Mouse (Mus musculus) heart, embryonic 13.5 days (tissue): ENCODE measurements around the gene Syne1. TPM values are rescaled to one million over a fixed set of nuclear protein-coding genes. Genes with fewer than 3 reads are reported as not detected.

Experiments used
- ATAC-seq: fragments of 200-750 bp; cut with Nextera tagmentation; 2 replicates; pipeline ENCODE4 v1.8.0; 2017; ENCODE audit warnings: moderate TSS enrichment; ENCODE audit not compliant: insufficient number of reproducible peaks, low FRiP score, low TSS enrichment; ENCODE audit errors: extremely low read depth
- H3K27ac ChIP-seq: fragments of 300-500 bp; sonication (generic); replicated peaks from 2 replicates; pipeline ENCODE4 v1.5.1; 2015; ENCODE audit warnings: moderate library complexity, mild to moderate bottlenecking, inconsistent platforms
- H3K27me3 ChIP-seq: fragments of 300-500 bp; sonication (generic); replicated peaks from 2 replicates; pipeline ENCODE4 v1.6.1; 2015; ENCODE audit warnings: mild to moderate bottlenecking, inconsistent platforms
- H3K36me3 ChIP-seq: fragments of 300-500 bp; sonication (generic); 2 replicates; pipeline ENCODE4 v1.6.1; 2015; ENCODE audit warnings: mild to moderate bottlenecking, inconsistent platforms
- H3K4me1 ChIP-seq: fragments of 300-500 bp; sonication (generic); 2 replicates; pipeline ENCODE4 v1.6.1; 2015; ENCODE audit warnings: inconsistent platforms
- H3K4me2 ChIP-seq: fragments of 300-500 bp; sonication (generic); 2 replicates; pipeline ENCODE4 v1.6.1; 2015; ENCODE audit warnings: inconsistent platforms, mild to moderate bottlenecking, moderate library complexity
- H3K4me3 ChIP-seq: fragments of 300-500 bp; sonication (generic); 2 replicates; pipeline ENCODE4 v1.5.1; 2015; ENCODE audit warnings: moderate library complexity, mild to moderate bottlenecking, inconsistent platforms
- H3K9ac ChIP-seq: fragments of 300-500 bp; sonication (generic); 2 replicates; pipeline ENCODE4 v1.6.1; 2015; ENCODE audit warnings: inconsistent platforms, mild to moderate bottlenecking, moderate library complexity
- H3K9me3 ChIP-seq: fragments of 300-500 bp; sonication (generic); 2 replicates; pipeline ENCODE4 v1.6.1; 2016; ENCODE audit warnings: inconsistent platforms
- WGBS: fragments of 180-500 bp; shearing (Covaris S2); methylation state at CpG from one replicate; pipeline ENCODE4 v1.1.7; 2015; ENCODE audit warnings: mixed read lengths; 5-methylcytosine and 5-hydroxymethylcytosine counted together
- polyA plus RNA-seq: library from polyadenylated mRNA; unstranded; fragments of >200 nt; fragmentation: Nextera tagmentation; extraction: Ambion mirVana; gene quantifications from 2 replicates; pipeline ENCODE4 v1.2.1, GENCODE M21; 2015

Gene Syne1
- polyA plus RNA-seq, 1 experiment from 2014 or later = 14.6 TPM

- Histone ChIP-seq H3K36me3 (no peaks in the 10 kb centered on the region), H3K4me1 (no peaks in the 10 kb centered on the region), H3K27me3 (no peaks in the 10 kb centered on the region), H3K27ac (no peak overlapping the region), H3K9ac (no peak overlapping the region), H3K4me3 (no peak overlapping the region), H3K9me3 (no peaks in the 10 kb centered on the region), H3K4me2 (no peak overlapping the region)
- ATAC-seq = no peak
- WGBS = 65% methylated on average over 4 of the region's 4 CpGs
These were observed 127.3 kb downstream of the Syne1 start for GRCm38 (mm10) chr10:5423984-5424383.

- no peak for ATAC-seq
- H3K4me3 ChIP-seq = no peak overlapping the region
- H3K9me3 ChIP-seq = no peaks in the 10 kb centered on the region
- H3K4me1 ChIP-seq = no peaks in the 10 kb centered on the region
- H3K27ac ChIP-seq = no peak overlapping the region
- no peak overlapping the region for H3K4me2 ChIP-seq
- whole genome bisulfite sequencing = 74% methylated on average over 3 of the region's 3 CpGs
- no peaks in the 10 kb centered on the region for H3K36me3 ChIP-seq
- H3K27me3 ChIP-seq = no peaks in the 10 kb centered on the region
- H3K9ac ChIP-seq = no peak overlapping the region
These were observed 135.6 kb downstream of the Syne1 start for GRCm38 (mm10) chr10:5415730-5416129.

DNA sequence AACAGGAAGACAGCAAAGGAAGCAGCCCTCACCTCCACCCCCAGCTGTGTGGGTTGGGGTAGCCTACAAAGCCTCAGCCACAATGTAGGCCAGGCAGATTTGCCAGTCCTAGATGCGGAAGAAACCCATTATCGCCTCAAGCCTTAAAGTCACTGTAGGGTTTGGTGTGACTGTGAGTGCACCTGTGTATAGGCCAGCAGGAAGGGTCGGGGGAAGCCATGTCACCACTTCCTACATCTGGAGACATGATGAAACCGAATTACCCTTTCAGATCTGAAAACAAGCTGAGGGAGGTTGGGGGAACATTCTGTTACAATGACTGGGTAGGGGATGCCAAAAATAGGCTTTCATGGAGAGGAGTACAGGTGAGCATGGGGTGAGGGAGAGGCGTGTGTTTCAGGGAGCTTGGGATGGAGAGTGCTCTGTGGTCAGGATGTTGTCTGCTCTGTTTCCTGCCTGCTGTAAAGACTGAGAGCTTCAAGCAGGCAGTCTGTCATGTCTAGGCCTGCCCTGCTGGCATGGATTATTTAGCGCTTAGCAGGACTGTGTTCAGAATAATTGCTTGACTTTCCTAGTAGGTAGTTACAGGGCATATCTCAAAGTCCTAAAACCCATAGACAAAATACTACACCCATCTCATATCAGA is 167.0 kb downstream of the Syne1 start:
- Histone ChIP-seq H3K27me3 (no peaks in the 10 kb centered on the region), H3K4me3 (no peak overlapping the region), H3K4me1 (no peaks in the 10 kb centered on the region), H3K9me3 (no peaks in the 10 kb centered on the region), H3K9ac (no peak overlapping the region), H3K27ac (no peak overlapping the region), H3K4me2 (no peak overlapping the region), H3K36me3 (no peaks in the 10 kb centered on the region)
- 67% methylated on average over 6 of the region's 6 CpGs for WGBS
- ATAC-seq = no peak

- Histone ChIP-seq H3K4me3 (no peak overlapping the region), H3K27ac (no peak overlapping the region), H3K4me2 (no peak overlapping the region), H3K9ac (no peak overlapping the region), H3K9me3 (no peaks in the 10 kb centered on the region), H3K27me3 (no peaks in the 10 kb centered on the region), H3K36me3 (no peaks in the 10 kb centered on the region), H3K4me1 (no peaks in the 10 kb centered on the region)
- 78% methylated on average over 4 of the region's 4 CpGs for WGBS
- ATAC-seq = no peak
These were observed 169.7 kb downstream of the Syne1 start for GRCm38 (mm10) chr10:5381536-5381935.

DNA sequence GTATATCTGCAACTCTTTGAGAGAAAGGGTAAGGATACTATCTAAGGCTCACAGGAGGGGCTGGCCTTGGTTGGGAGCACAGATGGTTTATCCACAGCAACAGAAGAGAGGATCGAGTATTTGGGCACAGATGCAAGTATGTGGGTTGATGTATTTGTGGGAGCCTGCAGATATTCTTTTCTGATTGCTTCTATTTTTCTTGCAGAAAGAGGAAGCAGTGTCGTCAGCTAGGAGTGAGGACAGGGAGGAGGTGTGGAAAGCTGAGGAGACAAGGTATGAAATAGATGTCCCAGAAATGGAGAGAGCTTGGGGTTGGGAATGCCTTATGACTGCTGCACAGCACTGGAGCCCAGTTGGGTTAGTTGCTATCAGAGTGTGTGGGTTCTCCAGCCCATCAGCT is 172.3 kb downstream of the Syne1 start:
- no peaks in the 10 kb centered on the region for H3K4me1 ChIP-seq
- WGBS = 56% methylated on average over 2 of the region's 2 CpGs
- H3K27ac ChIP-seq = no peak overlapping the region
- no peaks in the 10 kb centered on the region for H3K36me3 ChIP-seq
- no peak for ATAC-seq
- no peak overlapping the region for H3K9ac ChIP-seq
- no peak overlapping the region for H3K4me3 ChIP-seq
- H3K27me3 ChIP-seq = no peaks in the 10 kb centered on the region
- no peaks in the 10 kb centered on the region for H3K9me3 ChIP-seq
- H3K4me2 ChIP-seq = no peak overlapping the region

DNA sequence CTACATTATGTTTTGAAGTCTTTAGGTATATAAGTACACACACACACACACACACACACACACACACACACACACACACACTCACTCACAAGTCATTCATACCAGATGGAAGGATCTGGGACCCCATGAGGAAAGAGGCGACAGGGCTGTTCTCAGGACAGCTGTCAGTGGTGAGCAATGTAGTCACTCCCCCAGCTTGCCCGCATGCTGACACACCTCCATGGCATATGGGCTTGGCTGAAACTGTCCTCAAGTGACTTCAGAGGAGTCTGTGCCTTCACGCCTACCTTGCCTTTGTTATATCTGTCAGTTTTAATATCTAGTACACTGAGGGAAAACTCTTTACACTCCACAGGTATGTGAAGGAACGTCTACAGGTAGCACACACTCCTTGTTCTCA is 181.7 kb downstream of the Syne1 start:
- H3K27ac ChIP-seq = no peak overlapping the region
- H3K9ac ChIP-seq = no peak overlapping the region
- H3K36me3 ChIP-seq = no peaks in the 10 kb centered on the region
- H3K9me3 ChIP-seq = no peaks in the 10 kb centered on the region
- no peak overlapping the region for H3K4me2 ChIP-seq
- no peaks in the 10 kb centered on the region for H3K4me1 ChIP-seq
- no peaks in the 10 kb centered on the region for H3K27me3 ChIP-seq
- ATAC-seq = no peak
- H3K4me3 ChIP-seq = no peak overlapping the region
- 58% methylated on average over 4 of the region's 4 CpGs for WGBS

- no peaks in the 10 kb centered on the region for H3K27me3 ChIP-seq
- no peaks in the 10 kb centered on the region for H3K4me1 ChIP-seq
- no peak overlapping the region for H3K4me2 ChIP-seq
- H3K36me3 ChIP-seq = no peaks in the 10 kb centered on the region
- no peaks in the 10 kb centered on the region for H3K9me3 ChIP-seq
- no peak overlapping the region for H3K4me3 ChIP-seq
- no peak for ATAC-seq
- WGBS = 73% methylated on average over 6 of the region's 6 CpGs
- no peak overlapping the region for H3K9ac ChIP-seq
- H3K27ac ChIP-seq = no peak overlapping the region
These were observed 183.0 kb downstream of the Syne1 start for GRCm38 (mm10) chr10:5368266-5368665.

- Histone ChIP-seq H3K4me3 (no peak overlapping the region), H3K27me3 (no peaks in the 10 kb centered on the region), H3K9me3 (no peaks in the 10 kb centered on the region), H3K9ac (no peak overlapping the region), H3K27ac (no peak overlapping the region), H3K36me3 (no peaks in the 10 kb centered on the region), H3K4me2 (peak overlapping the region; percentile 35), H3K4me1 (no peaks in the 10 kb centered on the region)
- WGBS = 56% methylated on average over 12 of the region's 12 CpGs
- no peak for ATAC-seq
These were observed 183.7 kb downstream of the Syne1 start for GRCm38 (mm10) chr10:5367465-5368011.

DNA sequence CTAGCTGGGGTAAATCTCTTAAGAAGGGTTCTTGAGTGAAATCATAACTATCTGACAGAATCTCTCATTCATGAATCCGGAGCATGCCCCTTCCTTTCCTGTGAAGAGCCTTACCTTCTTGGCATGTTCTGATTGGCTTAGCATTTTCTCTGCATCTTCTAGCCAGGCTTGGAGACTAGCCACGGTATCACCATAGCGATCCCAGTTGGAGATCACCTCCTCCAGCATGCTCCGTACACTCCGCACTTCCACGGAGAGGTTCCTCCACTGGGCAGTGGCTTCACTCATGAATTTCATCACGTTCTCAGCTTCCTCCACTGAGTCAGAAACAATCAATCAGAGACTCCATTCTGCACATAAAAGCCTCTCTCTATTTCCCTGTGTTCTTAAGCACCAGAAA is 190.7 kb downstream of the Syne1 start:
- WGBS = 52% methylated on average over 7 of the region's 7 CpGs

DNA sequence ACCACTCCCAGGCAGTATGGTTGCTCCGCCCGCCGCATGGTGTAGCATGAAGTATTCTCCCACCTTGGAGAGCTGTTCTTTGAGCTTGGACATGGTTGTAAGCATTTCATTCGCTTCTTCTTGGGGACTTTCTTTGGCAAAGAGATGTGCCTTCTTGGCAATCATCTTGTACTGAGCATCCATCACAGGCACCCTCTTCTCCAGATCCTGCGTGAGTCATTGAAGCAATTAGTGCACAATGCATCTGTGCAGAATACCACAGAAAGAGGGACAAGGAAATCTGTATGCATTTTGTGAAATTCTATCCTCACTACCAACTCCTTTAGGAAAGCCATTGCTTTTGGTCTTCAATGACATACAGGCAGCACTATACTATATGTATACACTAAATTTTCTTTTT is 194.7 kb downstream of the Syne1 start:
- Histone ChIP-seq H3K27me3 (no peaks in the 10 kb centered on the region), H3K4me3 (no peak overlapping the region), H3K36me3 (no peaks in the 10 kb centered on the region), H3K4me2 (no peak overlapping the region), H3K9me3 (no peaks in the 10 kb centered on the region), H3K27ac (no peak overlapping the region), H3K9ac (no peak overlapping the region), H3K4me1 (no peaks in the 10 kb centered on the region)
- ATAC-seq = no peak
- 79% methylated on average over 5 of the region's 5 CpGs for WGBS

More for the DNA sequence above, 190.7 kb downstream of the Syne1 start:
- no peak for ATAC-seq
- no peak overlapping the region for H3K4me3 ChIP-seq
- H3K9me3 ChIP-seq = no peaks in the 10 kb centered on the region
- H3K4me1 ChIP-seq = no peaks in the 10 kb centered on the region
- H3K4me2 ChIP-seq = no peak overlapping the region
- H3K36me3 ChIP-seq = no peaks in the 10 kb centered on the region
- H3K9ac ChIP-seq = no peak overlapping the region
- no peak overlapping the region for H3K27ac ChIP-seq
- H3K27me3 ChIP-seq = no peaks in the 10 kb centered on the region

GRCm38 (mm10) chr10:5353390-5353789 is 197.9 kb downstream of the Syne1 start:
- Histone ChIP-seq H3K36me3 (no peaks in the 10 kb centered on the region), H3K4me3 (no peak overlapping the region), H3K4me2 (no peak overlapping the region), H3K9me3 (no peaks in the 10 kb centered on the region), H3K27ac (no peak overlapping the region), H3K9ac (no peak overlapping the region), H3K27me3 (no peaks in the 10 kb centered on the region), H3K4me1 (no peaks in the 10 kb centered on the region)
- ATAC-seq = no peak
- 79% methylated on average over 1 of the region's 1 CpGs for WGBS

DNA sequence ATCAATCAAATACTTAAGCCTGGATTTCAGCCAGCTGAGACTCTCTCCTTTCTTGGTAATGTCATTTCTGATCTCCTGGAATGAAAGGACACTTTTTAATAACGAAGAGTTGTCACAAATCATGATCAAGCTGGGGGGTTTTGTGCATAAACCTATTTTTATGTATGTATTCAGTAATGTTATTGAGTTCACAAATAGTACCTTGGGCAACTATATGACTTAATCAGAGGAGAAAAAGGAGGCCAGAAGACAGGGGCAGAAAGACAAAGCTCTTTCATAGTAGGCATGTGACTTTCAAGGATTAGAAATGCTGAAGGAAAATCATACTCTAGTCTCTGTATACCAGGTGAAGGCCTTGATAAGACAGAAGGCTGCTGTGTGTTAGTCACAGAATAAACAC is 204.4 kb downstream of the Syne1 start:
- H3K4me2 ChIP-seq = no peak overlapping the region
- H3K4me1 ChIP-seq = no peaks in the 10 kb centered on the region
- no peak overlapping the region for H3K4me3 ChIP-seq
- H3K27ac ChIP-seq = no peak overlapping the region
- H3K9me3 ChIP-seq = no peaks in the 10 kb centered on the region
- no peak overlapping the region for H3K9ac ChIP-seq
- no peaks in the 10 kb centered on the region for H3K36me3 ChIP-seq
- 60% methylated on average over 1 of the region's 1 CpGs for WGBS
- no peak for ATAC-seq
- no peaks in the 10 kb centered on the region for H3K27me3 ChIP-seq
